Mouse (Mus musculus) heart, embryonic 14.5 days (tissue): ENCODE measurements around the gene Arfgef3. TPM values are rescaled to one million over a fixed set of nuclear protein-coding genes. Genes with fewer than 3 reads are reported as not detected.
"Not testable (repeated sequence)": the region's sequence is repeated elsewhere in the genome, so short reads cannot be mapped to it uniquely, and the experiment has no call there.

ENCODE experiments used
- ATAC-seq: fragments of 200-750 bp; cut with Nextera tagmentation; 2 replicates; pipeline ENCODE4 v1.8.0; 2017; ENCODE audit warnings: low read depth, moderate TSS enrichment; ENCODE audit not compliant: insufficient number of reproducible peaks, insufficient read depth, low FRiP score
- H3K27ac ChIP-seq, 2 experiments: fragments of 200-500 bp in 1 of 2; fragments of 300-500 bp in 1 of 2; sonication (generic) in 1 of 2; replicated peaks in 1 of 2; 2 replicates each; pipeline ENCODE4 v1.5.1; 2012 to 2014; ENCODE audit warnings: low read depth in 2 of 2, low read length in 2 of 2, control low read depth in 1 of 2, mild to moderate bottlenecking in 1 of 2, mixed read lengths in 1 of 2; ENCODE audit not compliant: control insufficient read depth in 1 of 2, insufficient read depth in 1 of 2
- H3K27me3 ChIP-seq: fragments of 300-500 bp; sonication (generic); 2 replicates; pipeline ENCODE4 v1.6.1; 2014; ENCODE audit warnings: mild to moderate bottlenecking, low read length, control low read depth; ENCODE audit not compliant: control insufficient read depth, insufficient read depth
- H3K36me3 ChIP-seq: fragments of 300-500 bp; sonication (generic); 2 replicates; pipeline ENCODE4 v1.6.1; 2014; ENCODE audit warnings: mild to moderate bottlenecking, control low read depth, low read length, mixed read lengths; ENCODE audit not compliant: control insufficient read depth, insufficient read depth
- H3K4me1 ChIP-seq, 2 experiments: fragments of 200-500 bp in 1 of 2; fragments of 300-500 bp in 1 of 2; sonication (generic) in 1 of 2; 2 replicates each; pipeline ENCODE4 v1.6.1; 2012 to 2014; ENCODE audit warnings: low read length in 2 of 2, control low read depth in 1 of 2, mixed read lengths in 1 of 2; ENCODE audit not compliant: control insufficient read depth in 2 of 2, insufficient read depth in 2 of 2
- H3K4me2 ChIP-seq: fragments of 300-500 bp; sonication (generic); 2 replicates; pipeline ENCODE4 v1.6.1; 2014; ENCODE audit warnings: mild to moderate bottlenecking, low read length
- H3K4me3 ChIP-seq, 2 experiments: fragments of 200-500 bp in 1 of 2; fragments of 300-500 bp in 1 of 2; sonication (generic) in 1 of 2; 2 replicates each; pipeline ENCODE4 v1.5.1; 2012 to 2014; ENCODE audit warnings: low read length in 2 of 2, mild to moderate bottlenecking in 2 of 2, control low read depth in 1 of 2, low read depth in 1 of 2, moderate library complexity in 1 of 2; ENCODE audit not compliant: control insufficient read depth in 1 of 2, insufficient read depth in 1 of 2
- H3K9ac ChIP-seq: fragments of 300-500 bp; sonication (generic); 2 replicates; pipeline ENCODE4 v1.6.1; 2014; ENCODE audit warnings: mild to moderate bottlenecking, low read length
- H3K9me3 ChIP-seq: fragments of 300-500 bp; sonication (generic); 2 replicates; pipeline ENCODE4 v1.6.1; 2016; ENCODE audit warnings: low read length, control low read depth; ENCODE audit not compliant: control insufficient read depth
- WGBS: fragments of 180-500 bp; shearing (Covaris S2); extraction: QIAGEN DNeasy Blood & Tissue Kit; methylation state at CpG from one replicate; pipeline ENCODE4 v1.1.7; 2014; 5-methylcytosine and 5-hydroxymethylcytosine counted together
- polyA plus RNA-seq: library from polyadenylated mRNA; unstranded; fragments of >200 nt; fragmentation: Nextera tagmentation; extraction: Ambion mirVana; gene quantifications from 2 replicates; pipeline ENCODE4 v1.2.1, GENCODE M21; 2014

Gene Arfgef3
- polyA plus RNA-seq, 1 experiment from 2014 or later: 0.57 TPM

- no peak overlapping the region for H3K9ac ChIP-seq
- H3K27ac ChIP-seq: no peak overlapping the region
- no peaks in the 10 kb centered on the region for H3K9me3 ChIP-seq
- H3K4me2 ChIP-seq: no peak overlapping the region
- WGBS: 39% methylated on average over 7 of the region's 7 CpGs
- peaks cover 0 to 3% of the 10 kb centered on the region in 2 experiments; a peak in 1 of 4 replicates for H3K4me1 ChIP-seq
- H3K36me3 ChIP-seq: no peaks in the 10 kb centered on the region
- ATAC-seq: no peak
- H3K4me3 ChIP-seq: no peak overlapping the region
- H3K27me3 ChIP-seq: no peaks in the 10 kb centered on the region
These were observed 159.6 kb downstream of the Arfgef3 start for GRCm38 (mm10) chr10:18584188-18584587.

GRCm38 (mm10) chr10:18572581-18572980, 171.2 kb downstream of the Arfgef3 start:
- no peak overlapping the region for H3K9ac ChIP-seq
- 0 out of 2 replicates have a peak, but pooled peaks cover 5% of the 10 kb centered on the region for H3K9me3 ChIP-seq
- H3K27ac ChIP-seq: no peak overlapping the region
- no peak overlapping the region for H3K4me3 ChIP-seq
- no peak for ATAC-seq
- H3K27me3 ChIP-seq: no peaks in the 10 kb centered on the region
- no peak overlapping the region for H3K4me2 ChIP-seq
- no peaks in the 10 kb centered on the region for H3K36me3 ChIP-seq
- WGBS: 51% methylated on average over 2 of the region's 2 CpGs
- no peaks in the 10 kb centered on the region for H3K4me1 ChIP-seq

GRCm38 (mm10) chr10:18562940-18563339, 180.8 kb downstream of the Arfgef3 start:
- Histone ChIP-seq H3K9ac (no peak overlapping the region), H3K4me1 (no peaks in the 10 kb centered on the region), H3K4me3 (no peak overlapping the region), H3K36me3 (no peaks in the 10 kb centered on the region), H3K4me2 (no peak overlapping the region), H3K27ac (no peak overlapping the region), H3K9me3 (no peaks in the 10 kb centered on the region), H3K27me3 (no peaks in the 10 kb centered on the region)
- 2% methylated on average over 4 of the region's 4 CpGs for WGBS
- ATAC-seq: no peak

- no peaks in the 10 kb centered on the region for H3K9me3 ChIP-seq
- no peaks in the 10 kb centered on the region for H3K36me3 ChIP-seq
- no peak overlapping the region for H3K4me2 ChIP-seq
- 50% methylated on average over 5 of the region's 5 CpGs for WGBS
- no peaks in the 10 kb centered on the region for H3K27me3 ChIP-seq
- H3K4me3 ChIP-seq: no peak overlapping the region
- no peak for ATAC-seq
- no peak overlapping the region for H3K27ac ChIP-seq
- no peaks in the 10 kb centered on the region for H3K4me1 ChIP-seq
- H3K9ac ChIP-seq: no peak overlapping the region
These were observed 182.3 kb downstream of the Arfgef3 start for GRCm38 (mm10) chr10:18561445-18561844.

- not testable (repeated sequence) for H3K9ac ChIP-seq, H3K27ac ChIP-seq, H3K4me3 ChIP-seq, H3K4me2 ChIP-seq, H3K4me1 ChIP-seq, H3K36me3 ChIP-seq, ATAC-seq, H3K27me3 ChIP-seq, H3K9me3 ChIP-seq
- 69% methylated on average over 9 of the region's 9 CpGs for WGBS
These were observed 184.7 kb downstream of the Arfgef3 start for GRCm38 (mm10) chr10:18559076-18559475.

- peak overlapping the region; percentile 72 for H3K4me2 ChIP-seq
- peak overlapping the region; percentile 45 for H3K9ac ChIP-seq
- peaks cover 2 to 5% of the 10 kb centered on the region in 2 experiments; a peak in 3 of 4 replicates for H3K4me1 ChIP-seq
- H3K9me3 ChIP-seq: no peaks in the 10 kb centered on the region
- H3K27me3 ChIP-seq: no peaks in the 10 kb centered on the region
- H3K27ac ChIP-seq: no peak overlapping the region
- WGBS: 7% methylated on average over 34 of the region's 35 CpGs
- ATAC-seq: no peak
- H3K36me3 ChIP-seq: no peaks in the 10 kb centered on the region
- H3K4me3 ChIP-seq: peak overlapping the region; percentile 26 to 40
These were observed 194.2 kb downstream of the Arfgef3 start for GRCm38 (mm10) chr10:18549321-18550216.

GRCm38 (mm10) chr10:18547381-18547780, 196.4 kb downstream of the Arfgef3 start:
- ATAC-seq: no peak
- no peaks in the 10 kb centered on the region for H3K27me3 ChIP-seq
- H3K27ac ChIP-seq: no peak overlapping the region
- 0 out of 2 replicates have a peak, but pooled peaks cover under 1% of the 10 kb centered on the region for H3K36me3 ChIP-seq
- H3K4me2 ChIP-seq: no peak overlapping the region
- H3K4me3 ChIP-seq: no peak overlapping the region
- no peak overlapping the region for H3K9ac ChIP-seq
- peaks cover 2 to 5% of the 10 kb centered on the region in 2 experiments; a peak in 3 of 4 replicates for H3K4me1 ChIP-seq
- H3K9me3 ChIP-seq: no peaks in the 10 kb centered on the region
- 88% methylated on average over 4 of the region's 4 CpGs for WGBS
